In genomic region chr5:108366328-108366983, GRCm38 (mm10) we compare ENCODE assay signal across 8 mouse cellular contexts. TPM values are rescaled to one million over a fixed set of nuclear protein-coding genes. Genes with fewer than 3 reads are reported as not detected.
DNase-seq lines count a peak whose midpoint lies in the region; ATAC-seq lines count a peak whose summit lies in the region.

No protein-coding gene starts in this region.

- peak; percentile 35 for DNase-seq in cerebellum, adult 9-11 months
- no peak for DNase-seq in cerebellum, postnatal 25 days
- peak; percentile 65 for DNase-seq in right cerebral cortex, postnatal 25 days
- no peak for DNase-seq in right cerebral cortex, postnatal 36 days (ENCODE audit: low spot score in 2 of 2)
- DNase-seq in intestine, embryonic 14.5 days (ENCODE audit: low spot score): peak; percentile 68
- no peak for DNase-seq in urinary bladder, postnatal 4 days (ENCODE audit: low spot score in 2 of 2)
- DNase-seq in spleen, adult 18-20 months: no peak

- no peaks in the 10 kb centered on the region for H3K9me3 ChIP-seq in intestine, embryonic 14.5 days (ENCODE audit: control insufficient read depth, low read length)
- H3K9me3 ChIP-seq in midbrain, embryonic 13.5 days: no peaks in the 10 kb centered on the region

- 2% methylated on average over 55 of the region's 60 CpGs for WGBS in intestine, embryonic 14.5 days
- 2% methylated on average over 60 of the region's 60 CpGs for WGBS in midbrain, embryonic 13.5 days

- H3K4me2 ChIP-seq in intestine, embryonic 14.5 days (ENCODE audit: low read length): peak overlapping the region; percentile 91
- H3K4me2 ChIP-seq in midbrain, embryonic 13.5 days (replicated peaks): peak overlapping the region; percentile 88

- peaks cover 14% of the 10 kb centered on the region; the same call in 1 of the 2 replicates for H3K4me1 ChIP-seq in intestine, embryonic 14.5 days (replicated peaks; ENCODE audit: control insufficient read depth, insufficient read depth, low read length)
- H3K4me1 ChIP-seq in midbrain, embryonic 13.5 days (replicated peaks): peaks cover 35% of the 10 kb centered on the region

- H3K36me3 ChIP-seq in intestine, embryonic 14.5 days (ENCODE audit: control insufficient read depth, insufficient read depth, low read length): no peaks in the 10 kb centered on the region
- no peaks in the 10 kb centered on the region for H3K36me3 ChIP-seq in midbrain, embryonic 13.5 days

- H3K4me3 ChIP-seq in intestine, embryonic 14.5 days (ENCODE audit: low read depth, low read length): peak overlapping the region; percentile 45
- peak overlapping the region; percentile 63 for H3K4me3 ChIP-seq in midbrain, embryonic 13.5 days (replicated peaks)

- ATAC-seq in intestine, embryonic 14.5 days (replicated peaks; ENCODE audit: low FRiP score, low TSS enrichment, low read depth): 0 out of 2 replicates have a peak, but pooled peaks have one; percentile 9
- ATAC-seq in midbrain, embryonic 13.5 days: peak; percentile 29

- peaks cover 93% of the 10 kb centered on the region for H3K27me3 ChIP-seq in intestine, embryonic 14.5 days (replicated peaks; ENCODE audit: control insufficient read depth, insufficient read depth, low read length)
- H3K27me3 ChIP-seq in midbrain, embryonic 13.5 days: peaks cover 85% of the 10 kb centered on the region

- no peak overlapping the region for H3K9ac ChIP-seq in intestine, embryonic 14.5 days (ENCODE audit: low read length)
- peak overlapping the region; percentile 72 for H3K9ac ChIP-seq in midbrain, embryonic 13.5 days (replicated peaks)

- H3K27ac ChIP-seq in intestine, embryonic 14.5 days (ENCODE audit: low read depth): no peak overlapping the region
- H3K27ac ChIP-seq in midbrain, embryonic 13.5 days: no peak overlapping the region

RNA-seq across cellular contexts. Expression of gene Gm42517, which starts 1.3 kb away (rescaled TPM):
- polyA plus RNA-seq in intestine, embryonic 14.5 days (2014; fragmentation: Nextera tagmentation; extraction: Ambion mirVana): not detected in 2 replicates
- polyA plus RNA-seq in midbrain, embryonic 13.5 days (2015; fragmentation: Nextera tagmentation; extraction: Ambion mirVana): 0.53 and 0.61 TPM in 2 replicates

RNA-seq across cellular contexts. Expression of gene Pde6b, which starts 21.7 kb away (rescaled TPM):
- polyA plus RNA-seq in intestine, embryonic 14.5 days (2014; fragmentation: Nextera tagmentation; extraction: Ambion mirVana): 0.19 and 0.34 TPM in 2 replicates
- polyA plus RNA-seq in midbrain, embryonic 13.5 days (2015; fragmentation: Nextera tagmentation; extraction: Ambion mirVana): 0.17 and 0.48 TPM in 2 replicates

RNA-seq across cellular contexts. Expression of gene Pigg, which starts 54.0 kb away (rescaled TPM):
- 3.0 and 3.3 TPM in 2 replicates for polyA plus RNA-seq in intestine, embryonic 14.5 days (2014; fragmentation: Nextera tagmentation; extraction: Ambion mirVana)
- polyA plus RNA-seq in midbrain, embryonic 13.5 days (2015; fragmentation: Nextera tagmentation; extraction: Ambion mirVana): 6.0 and 6.1 TPM in 2 replicates

Comparison
In these comparisons a context has a peak if more than half of its experiments do, and no peak if none do; other contexts are left out.
1. DNase-seq: peak in cerebellum, adult 9-11 months (single experiment), right cerebral cortex, postnatal 25 days (single experiment) and intestine, embryonic 14.5 days (single experiment); none in cerebellum, postnatal 25 days (0 of 2), right cerebral cortex, postnatal 36 days (0 of 2), urinary bladder, postnatal 4 days (0 of 2) and spleen, adult 18-20 months (0 of 2).